Mouse (Mus musculus) skeletal muscle tissue, postnatal 0 days (tissue): Measurements from ENCODE around the gene Ppp1r14b. TPM values are rescaled to one million over a fixed set of nuclear protein-coding genes. Genes with fewer than 3 reads are reported as not detected.

Experiments used
- polyA plus RNA-seq: library from polyadenylated mRNA; unstranded; fragments of >200 nt; fragmentation: Nextera tagmentation; extraction: Ambion mirVana; gene quantifications from 2 replicates; pipeline ENCODE4 v1.2.1, GENCODE M21; 2015

Gene Ppp1r14b
- polyA plus RNA-seq, result 280 and 291 TPM in 2 replicates

GRCm38 (mm10) chr19:6974211-6975205, at the start of gene Ppp1r14b:
Ppp1r14b (plus strand) TSS chr19:6974968.

GRCm38 (mm10) chr19:6925307-6925573, 49.5 kb upstream of the Ppp1r14b start, which contains the start of gene Catsperz:
Catsperz (minus strand) TSS chr19:6925380.

GRCm38 (mm10) chr19:6934195-6934977, 40.4 kb upstream of the Ppp1r14b start, which contains the start of gene Kcnk4:
Kcnk4 (minus strand) TSS chr19:6934515.

GRCm38 (mm10) chr19:6941372-6942248, 33.2 kb upstream of the Ppp1r14b start, which contains the start of gene Bad:
Bad (plus strand) TSS chr19:6941861.

DNA sequence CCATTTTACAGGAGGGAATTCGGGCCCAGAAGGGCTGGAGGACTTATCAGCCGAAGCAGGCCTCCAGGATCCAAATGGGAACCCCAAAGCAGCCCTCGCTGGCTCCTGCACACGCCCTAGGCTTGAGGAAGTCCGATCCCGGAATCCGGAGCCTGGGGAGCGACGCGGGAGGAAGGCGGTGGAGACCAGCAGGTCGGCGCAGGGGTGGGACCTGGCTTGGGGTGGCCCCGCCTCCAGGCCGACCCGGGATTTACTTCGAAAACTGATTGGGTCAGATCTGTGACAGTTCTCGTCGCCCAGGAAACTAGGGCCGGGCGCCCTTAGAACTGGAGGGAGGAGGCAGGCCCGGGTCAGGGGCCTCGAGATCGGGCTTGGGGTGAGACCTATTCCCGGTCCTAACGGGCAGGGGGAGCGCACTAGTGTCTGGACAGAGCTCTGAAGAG, 32.5 kb upstream of the Ppp1r14b start, which contains the start of gene Gpr137:
Gene Gpr137, minus strand, starts transcription at position 232 of the 443 bp plus-strand sequence.

DNA sequence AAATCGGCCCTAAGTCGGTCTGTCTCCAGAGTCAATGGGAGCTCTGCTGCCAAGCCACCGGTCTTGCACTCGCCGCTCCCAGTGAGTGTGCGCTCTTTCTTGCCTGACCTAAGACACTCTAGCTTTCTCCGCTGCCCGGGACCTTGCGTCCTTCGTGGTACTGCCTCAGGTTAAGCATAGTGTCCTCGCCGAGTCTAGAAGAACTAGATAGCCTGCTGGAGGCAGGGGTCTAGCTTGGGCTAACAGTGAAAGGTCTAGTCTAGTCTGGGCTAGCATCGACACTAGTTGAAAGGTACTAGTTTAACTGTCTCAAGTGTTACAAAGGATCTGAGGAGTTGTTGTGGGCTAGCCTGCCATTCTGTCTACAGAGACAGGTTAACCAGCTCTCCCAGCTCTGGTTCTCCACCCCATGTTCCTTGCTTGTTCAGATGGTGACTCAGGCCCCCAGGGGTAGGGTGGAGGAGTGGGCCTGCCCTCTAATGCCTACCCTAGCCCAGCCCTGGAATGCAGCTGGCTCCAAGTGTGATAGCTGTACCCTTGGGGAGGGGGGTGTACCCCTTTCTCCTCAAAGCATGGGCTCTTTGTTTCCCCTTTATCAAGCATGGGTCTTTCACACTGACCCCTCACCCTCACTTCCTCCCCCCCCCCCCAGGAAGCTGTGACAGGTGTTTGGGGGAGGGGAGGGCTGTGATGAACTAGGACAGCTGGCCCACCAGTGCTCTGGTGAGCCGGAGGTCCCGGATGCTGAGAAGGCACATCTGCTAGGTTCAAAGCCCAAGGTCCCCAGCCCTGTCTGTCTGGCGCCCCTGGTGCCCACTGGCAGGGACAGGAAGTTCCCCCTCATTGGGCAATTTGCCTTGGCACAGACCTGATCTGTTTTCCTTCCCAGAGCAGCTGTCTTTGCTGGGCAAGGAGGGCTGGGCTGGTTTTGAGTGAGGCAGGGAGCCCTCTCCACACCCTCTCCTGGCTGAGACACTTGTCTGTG, 1.1 kb downstream of the Ppp1r14b start, which contains the start of gene Plcb3:
Gene Plcb3, minus strand, starts transcription at position 934 of the 985 bp plus-strand sequence.

GRCm38 (mm10) chr19:6980381-6981093, 5.8 kb downstream of the Ppp1r14b start, which contains the start of gene Fkbp2:
Fkbp2 (minus strand) TSS chr19:6980501.

GRCm38 (mm10) chr19:6987061-6987903, 12.5 kb downstream of the Ppp1r14b start, which contains the start of gene Vegfb:
Vegfb (minus strand) TSS chr19:6987651.

DNA sequence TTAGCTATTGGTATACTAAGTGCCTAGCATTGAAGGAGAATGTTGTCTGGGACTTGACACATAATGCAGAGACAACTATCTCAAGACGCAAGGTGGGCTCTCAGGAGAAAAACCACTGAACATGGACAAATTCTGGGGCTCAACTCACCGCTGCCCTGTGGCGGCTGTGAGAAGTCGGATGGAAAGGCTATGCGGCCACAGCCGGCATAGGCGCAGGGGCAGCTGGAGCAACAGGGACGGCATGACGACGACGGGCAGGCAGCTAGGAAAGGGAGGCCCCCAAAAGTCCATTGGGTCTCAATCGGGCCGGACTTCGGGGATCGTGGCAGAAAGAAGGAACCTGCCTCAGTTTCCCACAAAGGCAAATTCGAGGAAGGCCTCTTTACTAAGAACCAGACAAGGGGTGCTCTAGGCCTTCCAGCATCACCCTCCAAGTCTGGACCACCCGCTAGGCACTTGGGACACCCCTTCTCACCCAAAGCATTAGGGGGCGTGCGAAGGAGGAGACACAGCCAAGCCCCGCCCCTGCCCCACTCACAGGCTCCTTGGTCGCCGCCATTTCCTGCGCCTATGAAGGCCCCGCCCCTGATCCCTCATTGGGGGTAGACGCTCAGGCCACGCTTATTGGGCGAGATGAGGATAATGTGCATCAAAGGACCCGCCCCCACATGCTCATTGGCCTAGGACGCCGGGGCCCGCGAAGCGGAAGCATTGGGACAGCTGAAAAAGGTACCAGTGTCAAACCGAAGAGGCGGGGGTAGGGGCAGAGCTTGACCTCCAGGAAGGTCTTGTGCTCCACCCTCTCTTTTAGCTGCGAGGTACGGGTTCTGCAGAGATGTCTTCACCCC, 17.5 kb downstream of the Ppp1r14b start, which contains the start of gene Dnajc4:
Gene Dnajc4, minus strand, starts transcription at position 562 of the 848 bp plus-strand sequence.

GRCm38 (mm10) chr19:6996006-6996405, 21.2 kb downstream of the Ppp1r14b start, which contains the start of the genes Nudt22 and Trpt1:
Nudt22 (minus strand) TSS chr19:6996117.
Trpt1 (plus strand) TSS chr19:6996131.

DNA sequence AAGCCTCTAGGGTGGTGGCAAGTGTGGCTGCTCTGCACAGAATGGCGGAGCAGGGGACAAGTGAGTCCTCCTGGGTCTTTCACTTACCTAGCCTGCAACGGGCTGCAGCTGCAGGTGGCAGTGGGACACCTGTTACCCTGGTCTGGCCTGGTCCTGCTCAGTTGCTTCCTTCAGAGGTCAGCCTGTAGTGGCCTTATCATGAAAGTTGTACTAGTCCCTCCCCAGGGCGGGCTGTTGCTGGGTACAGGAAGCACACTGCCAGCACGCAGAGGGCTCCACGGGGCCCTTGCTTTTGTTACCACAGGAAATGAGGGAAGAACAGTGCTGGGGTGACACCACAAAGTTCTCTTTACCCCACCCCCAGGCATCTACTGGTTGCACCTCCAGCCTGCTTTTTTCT, 44.4 kb downstream of the Ppp1r14b start, which contains the start of gene Fermt3:
Gene Fermt3, minus strand, starts transcription at position 279 of the 400 bp plus-strand sequence.

Other genes starting within 250 kb of the Ppp1r14b start
- gene Rps6ka4, start 134.3 kb upstream of the Ppp1r14b start, polyA plus RNA-seq, result 9.7 and 12.5 TPM in 2 replicates
- gene Ccdc88b, start 116.8 kb upstream of the Ppp1r14b start, polyA plus RNA-seq, result 0.45 and 0.83 TPM in 2 replicates
- gene Trmt112, start 65.3 kb upstream of the Ppp1r14b start, polyA plus RNA-seq, result 70.4 and 71.1 TPM in 2 replicates
- 261 and 306 TPM in 2 replicates for gene Prdx5, start 64.9 kb upstream of the Ppp1r14b start, polyA plus RNA-seq
- gene Esrra, start 53.2 kb upstream of the Ppp1r14b start, polyA plus RNA-seq, result 23.7 and 29.3 TPM in 2 replicates
- 0.65 and 1.4 TPM in 2 replicates for gene Catsperz, start 49.6 kb upstream of the Ppp1r14b start, polyA plus RNA-seq
- 0.33 and 0.69 TPM in 2 replicates for gene Kcnk4, start 40.5 kb upstream of the Ppp1r14b start, polyA plus RNA-seq
- gene Bad, start 33.1 kb upstream of the Ppp1r14b start, polyA plus RNA-seq, result 48.6 and 62.8 TPM in 2 replicates
- 10.3 and 14.8 TPM in 2 replicates for gene Gpr137, start 32.5 kb upstream of the Ppp1r14b start, polyA plus RNA-seq
- gene Plcb3, start 1.5 kb downstream of the Ppp1r14b start, polyA plus RNA-seq, result 8.8 and 10.0 TPM in 2 replicates
- gene Fkbp2, start 5.5 kb downstream of the Ppp1r14b start, polyA plus RNA-seq, result 58.1 and 77.3 TPM in 2 replicates
- gene Vegfb, start 12.7 kb downstream of the Ppp1r14b start, polyA plus RNA-seq, result 63.3 and 74.3 TPM in 2 replicates
- 35.8 and 41.0 TPM in 2 replicates for gene Dnajc4, start 17.6 kb downstream of the Ppp1r14b start, polyA plus RNA-seq
- 30.7 and 37.3 TPM in 2 replicates for gene Nudt22, start 21.1 kb downstream of the Ppp1r14b start, polyA plus RNA-seq
- 20.1 and 20.2 TPM in 2 replicates for gene Trpt1, start 21.2 kb downstream of the Ppp1r14b start, polyA plus RNA-seq
- gene Fermt3, start 44.5 kb downstream of the Ppp1r14b start, polyA plus RNA-seq, result 6.2 and 9.5 TPM in 2 replicates
- 83.4 and 97.1 TPM in 2 replicates for gene Stip1, start 65.0 kb downstream of the Ppp1r14b start, polyA plus RNA-seq
- gene Macrod1, start 81.8 kb downstream of the Ppp1r14b start, polyA plus RNA-seq, result 223 and 246 TPM in 2 replicates
- 0.38 and 0.54 TPM in 2 replicates for gene Flrt1, start 130.8 kb downstream of the Ppp1r14b start, polyA plus RNA-seq
- gene Otub1, start 231.3 kb downstream of the Ppp1r14b start, polyA plus RNA-seq, result 85.7 and 86.1 TPM in 2 replicates
- 1,320 and 1,374 TPM in 2 replicates for gene Cox8a, start 242.6 kb downstream of the Ppp1r14b start, polyA plus RNA-seq